Mouse (Mus musculus) thymus, adult 2 months (tissue): ENCODE data around the gene Tti1.

Source experiments
- CTCF ChIP-seq: fragments of 200-500 bp; IDR thresholded peaks from 2 replicates; pipeline ENCODE4 v1.5.1; 2012; ENCODE audit warnings: mild to moderate bottlenecking, control low read depth, low read length, moderate library complexity, borderline replicate concordance; ENCODE audit not compliant: control insufficient read depth, poor library complexity, insufficient read depth; ENCODE audit errors: extremely low read depth
- POLR2A ChIP-seq: fragments of 200-500 bp; IDR thresholded peaks from 2 replicates; pipeline ENCODE4 v1.6.1; 2012; ENCODE audit warnings: mild to moderate bottlenecking, low read length, control low read depth, moderate library complexity; ENCODE audit not compliant: control insufficient read depth, poor library complexity, insufficient read depth; ENCODE audit errors: extremely low read depth

- TF ChIP-seq CTCF: no peak
- no peak for TF ChIP-seq POLR2A
Observed at GRCm38 (mm10) chr2:157989946-157990345, 38.3 kb downstream of the Tti1 start.
